Comparison of ENCODE assay signal across 8 mouse cellular contexts in genomic region chr3:108562777-108563271, GRCm38 (mm10). TPM values are rescaled to one million over a fixed set of nuclear protein-coding genes. Genes with fewer than 3 reads are reported as not detected.
DNase-seq lines count a peak whose midpoint lies in the region; ATAC-seq and TF ChIP-seq lines count a peak whose summit lies in the region.

No protein-coding gene starts in this region.

- H3K4me2 ChIP-seq in hindbrain, embryonic 12.5 days (replicated peaks), result peak overlapping the region; percentile 63
- peak overlapping the region; percentile 81 for H3K4me2 ChIP-seq in liver, embryonic 12.5 days
- H3K4me2 ChIP-seq in myocyte (ENCODE audit: low read depth), result peak overlapping the region; percentile 97

- TF ChIP-seq POLR2A in myocyte (IDR thresholded peaks at IDR 0.05; ENCODE audit: insufficient read length, low read depth), result no peak

- 12% methylated on average over 15 of the region's 15 CpGs for WGBS in hindbrain, embryonic 12.5 days
- 3% methylated on average over 15 of the region's 15 CpGs for WGBS in liver, embryonic 12.5 days (ENCODE audit: insufficient replicate concordance)

- peak overlapping the region; percentile 85 for H3K4me3 ChIP-seq in erythroblast, embryonic 14.5 days (replicated peaks)
- peak overlapping the region; percentile 73 for H3K4me3 ChIP-seq in hindbrain, embryonic 12.5 days
- H3K4me3 ChIP-seq in liver, embryonic 12.5 days, result peak overlapping the region; percentile 77
- H3K4me3 ChIP-seq in myocyte, result peak overlapping the region; percentile 46

- DNase-seq in urinary bladder, postnatal 14 days (ENCODE audit: low spot score), result peak; percentile 8
- DNase-seq in urinary bladder, postnatal 10 days (ENCODE audit: low spot score), result no peak
- DNase-seq in right cerebral cortex, adult 2 months (ENCODE audit: low spot score in 2 of 2), result no peak
- DNase-seq in gastrocnemius, adult 8-10 months (ENCODE audit: low spot score in 2 of 2), result no peak

- H3ac ChIP-seq in myocyte (ENCODE audit: control insufficient read depth, insufficient read length), result peak overlapping the region; percentile 22

- H3K27me3 ChIP-seq in erythroblast, embryonic 14.5 days (ENCODE audit: control insufficient read depth), result peaks cover 2% of the 10 kb centered on the region
- H3K27me3 ChIP-seq in hindbrain, embryonic 12.5 days, result no peaks in the 10 kb centered on the region
- H3K27me3 ChIP-seq in liver, embryonic 12.5 days (replicated peaks), result peaks cover 2% of the 10 kb centered on the region; the same call in 1 of the 2 replicates
- peaks cover 9% of the 10 kb centered on the region for H3K27me3 ChIP-seq in myocyte (ENCODE audit: control insufficient read depth, insufficient read depth, insufficient read length)

- H3K9me3 ChIP-seq in erythroblast, embryonic 14.5 days (ENCODE audit: control insufficient read depth, low read length), result no peaks in the 10 kb centered on the region
- H3K9me3 ChIP-seq in hindbrain, embryonic 12.5 days (replicated peaks), result no peaks in the 10 kb centered on the region
- H3K9me3 ChIP-seq in liver, embryonic 12.5 days (replicated peaks), result no peaks in the 10 kb centered on the region

- peak overlapping the region; percentile 37 for H3K9ac ChIP-seq in hindbrain, embryonic 12.5 days
- H3K9ac ChIP-seq in liver, embryonic 12.5 days, result peak overlapping the region; percentile 80

- peak overlapping the region; percentile 80 for H3K27ac ChIP-seq in hindbrain, embryonic 12.5 days
- peak overlapping the region; percentile 93 for H3K27ac ChIP-seq in liver, embryonic 12.5 days

- H3K36me3 ChIP-seq in erythroblast, embryonic 14.5 days (ENCODE audit: control insufficient read depth), result peaks cover 31% of the 10 kb centered on the region
- peaks cover 23% of the 10 kb centered on the region for H3K36me3 ChIP-seq in hindbrain, embryonic 12.5 days
- H3K36me3 ChIP-seq in liver, embryonic 12.5 days, result peaks cover 26% of the 10 kb centered on the region
- H3K36me3 ChIP-seq in myocyte (ENCODE audit: control insufficient read depth, insufficient read depth), result peaks cover 10% of the 10 kb centered on the region

- ATAC-seq in hindbrain, embryonic 12.5 days (ENCODE audit: low FRiP score), result peak; percentile 72
- peak; percentile 72 for ATAC-seq in liver, embryonic 12.5 days

- peaks cover 58% of the 10 kb centered on the region for H3K4me1 ChIP-seq in erythroblast, embryonic 14.5 days (ENCODE audit: control insufficient read depth)
- peaks cover 20% of the 10 kb centered on the region for H3K4me1 ChIP-seq in hindbrain, embryonic 12.5 days
- H3K4me1 ChIP-seq in liver, embryonic 12.5 days, result peaks cover 44% of the 10 kb centered on the region

- H3K79me2 ChIP-seq in myocyte (ENCODE audit: control insufficient read depth, insufficient read depth), result peaks cover 13% of the 10 kb centered on the region

TF ChIP-seq in myocyte, 11 proteins besides CTCF, POLR2A, EP300 and RAD21:
- no peak for TF ChIP-seq USF1 (IDR thresholded peaks at IDR 0.05; ENCODE audit: low read depth)

RNA-seq across cellular contexts. Expression of gene Tmem167b, which starts 0.6 kb away (rescaled TPM):
- 0.21 and 0.23 TPM in 2 replicates for polyA plus RNA-seq in erythroblast, embryonic 14.5 days (2012)
- 60.3 and 66.8 TPM in 2 replicates for polyA plus RNA-seq in hindbrain, embryonic 12.5 days (2016; fragmentation: Nextera tagmentation; extraction: Ambion mirVana)
- 17.8 and 19.8 TPM in 2 replicates for polyA plus RNA-seq in liver, embryonic 12.5 days (2016; fragmentation: Nextera tagmentation; extraction: Ambion mirVana)
- polyA plus RNA-seq in myocyte (2012; fragmentation: generic; extraction: Trizol), result 21.7 TPM
- 10 to 100 TPM; 14.8 to 16.5 (median 16.1) TPM for total RNA-seq in gastrocnemius, adult 8-10 months (2022)

RNA-seq across cellular contexts. Expression of gene Taf13, which starts 8.7 kb away (rescaled TPM):
- 0.03 TPM in 1 of 2 replicates, not detected in the other for polyA plus RNA-seq in erythroblast, embryonic 14.5 days (2012)
- polyA plus RNA-seq in hindbrain, embryonic 12.5 days (2016; fragmentation: Nextera tagmentation; extraction: Ambion mirVana), result 66.0 and 70.5 TPM in 2 replicates
- polyA plus RNA-seq in liver, embryonic 12.5 days (2016; fragmentation: Nextera tagmentation; extraction: Ambion mirVana), result 13.4 and 16.4 TPM in 2 replicates
- polyA plus RNA-seq in myocyte (2012; fragmentation: generic; extraction: Trizol), result 19.9 TPM
- 10 to 100 TPM; 18.6 to 30.2 (median 25.3) TPM for total RNA-seq in gastrocnemius, adult 8-10 months (2022)

RNA-seq across cellular contexts. Expression of gene 5330417C22Rik, which starts 26.5 kb away (rescaled TPM):
- polyA plus RNA-seq in erythroblast, embryonic 14.5 days (2012), result 0.01 TPM in 1 of 2 replicates, not detected in the other
- 3.1 and 5.9 TPM in 2 replicates for polyA plus RNA-seq in hindbrain, embryonic 12.5 days (2016; fragmentation: Nextera tagmentation; extraction: Ambion mirVana)
- polyA plus RNA-seq in liver, embryonic 12.5 days (2016; fragmentation: Nextera tagmentation; extraction: Ambion mirVana), result 0.08 and 0.13 TPM in 2 replicates
- polyA plus RNA-seq in myocyte (2012; fragmentation: generic; extraction: Trizol), result 0.05 TPM
- under 1 TPM in 2 of 4 experiments, not detected in 2; 0.19 to 0.31 TPM for total RNA-seq in gastrocnemius, adult 8-10 months (2022)

RNA-seq across cellular contexts. Expression of gene Wdr47, which starts 28.3 kb away (rescaled TPM):
- polyA plus RNA-seq in erythroblast, embryonic 14.5 days (2012), result 0.09 and 0.11 TPM in 2 replicates
- 66.8 and 72.2 TPM in 2 replicates for polyA plus RNA-seq in hindbrain, embryonic 12.5 days (2016; fragmentation: Nextera tagmentation; extraction: Ambion mirVana)
- 3.0 and 3.5 TPM in 2 replicates for polyA plus RNA-seq in liver, embryonic 12.5 days (2016; fragmentation: Nextera tagmentation; extraction: Ambion mirVana)
- polyA plus RNA-seq in myocyte (2012; fragmentation: generic; extraction: Trizol), result 5.2 TPM
- total RNA-seq in gastrocnemius, adult 8-10 months (2022), result 1 to 10 TPM; 3.5 to 7.7 (median 5.0) TPM

RNA-seq across cellular contexts. Expression of gene 1700013F07Rik, which starts 28.9 kb away (rescaled TPM):
- not detected in 2 replicates for polyA plus RNA-seq in erythroblast, embryonic 14.5 days (2012)
- polyA plus RNA-seq in hindbrain, embryonic 12.5 days (2016; fragmentation: Nextera tagmentation; extraction: Ambion mirVana), result 1.2 and 2.2 TPM in 2 replicates
- polyA plus RNA-seq in liver, embryonic 12.5 days (2016; fragmentation: Nextera tagmentation; extraction: Ambion mirVana), result not detected in 2 replicates
- 0.76 TPM for polyA plus RNA-seq in myocyte (2012; fragmentation: generic; extraction: Trizol)
- total RNA-seq in gastrocnemius, adult 8-10 months (2022), result not detected

Comparison
In these comparisons a context has a peak if more than half of its experiments do, and no peak if none do; other contexts are left out.
1. RNA of gene Tmem167b, which starts 0.6 kb away (polyA plus RNA-seq): 60.3 to 66.8 TPM in hindbrain, embryonic 12.5 days, 21.7 TPM in myocyte (single experiment) and 17.8 to 19.8 TPM in liver, embryonic 12.5 days; 0.21 to 0.23 TPM in erythroblast, embryonic 14.5 days; every median in the first group is over 10 times any median in the second.
2. RNA of gene Taf13, which starts 8.7 kb away (polyA plus RNA-seq): 66.0 to 70.5 TPM in hindbrain, embryonic 12.5 days, 19.9 TPM in myocyte (single experiment) and 13.4 to 16.4 TPM in liver, embryonic 12.5 days; 0.03 TPM in erythroblast, embryonic 14.5 days; every median in the first group is over 10 times any median in the second.
3. Peak in every context shown above with its lines, with median percentiles within 50 percentile points of each other: H3K4me3 ChIP-seq and H3K4me2 ChIP-seq.